Mouse (Mus musculus): ENCODE data around the gene Fam83e. TPM values are rescaled to one million over a fixed set of nuclear protein-coding genes. Genes with fewer than 3 reads are reported as not detected.

Gene Fam83e
- polyA plus RNA-seq, 1 experiment from 2014 or later = 0.39 TPM

- no peaks in the 10 kb centered on the region for H3K27me3 ChIP-seq (ENCODE audit: control insufficient read depth, insufficient read depth, low read length)
- WGBS = 7% methylated on average over 31 of the region's 31 CpGs
- H3K4me1 ChIP-seq (ENCODE audit: control insufficient read depth, insufficient read depth, low read length) = peaks cover 40% of the 10 kb centered on the region
- no peaks in the 10 kb centered on the region for H3K9me3 ChIP-seq (replicated peaks; ENCODE audit: control insufficient read depth, low read length)
- peak overlapping the region; percentile 96 for H3K4me2 ChIP-seq (ENCODE audit: low read depth, low read length)
- H3K9ac ChIP-seq (ENCODE audit: low read length) = peak overlapping the region; percentile 94
- peak overlapping the region; percentile 93 for H3K27ac ChIP-seq (ENCODE audit: low read length)
- peaks cover 31% of the 10 kb centered on the region for H3K36me3 ChIP-seq (ENCODE audit: control insufficient read depth, insufficient read depth)
- ATAC-seq (replicated peaks; ENCODE audit: extremely low read depth, insufficient read depth, low FRiP score) = peak; percentile 8
- H3K4me3 ChIP-seq (ENCODE audit: low read length) = peak overlapping the region; percentile 94
Measured at GRCm38 (mm10) chr7:45716952-45717917, 3.8 kb upstream of the Fam83e start.

DNA sequence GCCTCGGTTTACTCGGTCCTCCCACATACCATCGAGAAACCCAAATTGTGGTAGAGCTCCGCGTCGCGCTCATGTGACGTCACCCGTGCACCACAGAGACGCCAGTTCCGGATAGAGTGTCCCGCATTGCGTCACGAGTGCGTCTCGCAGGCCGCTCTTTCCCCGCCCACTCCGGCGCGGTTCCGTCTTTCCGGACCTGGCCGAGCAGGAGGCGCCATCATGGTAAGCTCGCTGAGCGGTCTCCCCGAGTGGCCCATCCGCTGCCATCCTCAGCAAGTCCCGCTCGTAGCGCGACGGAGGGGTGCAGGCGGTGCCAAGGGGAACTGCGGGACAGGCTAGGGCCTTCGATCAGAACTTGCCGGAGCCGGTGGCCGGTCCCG is 3.1 kb upstream of the Fam83e start, which contains the start of gene Sphk2:
Gene Sphk2 (minus strand): TSS at position 85 of the 380 bp plus-strand sequence.
- H3K4me1 ChIP-seq (ENCODE audit: control insufficient read depth, insufficient read depth, low read length) = peaks cover 40% of the 10 kb centered on the region
- peak within 1 kb of the TSS; percentile 93 for H3K27ac ChIP-seq (ENCODE audit: low read length)
- H3K9me3 ChIP-seq (replicated peaks; ENCODE audit: control insufficient read depth, low read length) = no peaks in the 10 kb centered on the region
- no peaks in the 10 kb centered on the region for H3K27me3 ChIP-seq (ENCODE audit: control insufficient read depth, insufficient read depth, low read length)
- WGBS = under 1% methylated on average over 41 of the region's 41 CpGs
- peak; percentile 74 for ATAC-seq (replicated peaks; ENCODE audit: extremely low read depth, insufficient read depth, low FRiP score)
- H3K4me3 ChIP-seq (ENCODE audit: low read length) = peak within 1 kb of the TSS; percentile 94
- H3K36me3 ChIP-seq (ENCODE audit: control insufficient read depth, insufficient read depth) = peaks cover 25% of the 10 kb centered on the region
- peak within 1 kb of the TSS; percentile 99 for H3K9ac ChIP-seq (ENCODE audit: low read length)
- peak within 1 kb of the TSS; percentile 96 for H3K4me2 ChIP-seq (ENCODE audit: low read depth, low read length)

GRCm38 (mm10) chr7:45718331-45718730 is 2.7 kb upstream of the Fam83e start:
- Histone ChIP-seq H3K27ac (ENCODE audit: low read length) (peak overlapping the region; percentile 93), H3K9ac (ENCODE audit: low read length) (peak overlapping the region; percentile 99), H3K4me2 (ENCODE audit: low read depth, low read length) (peak overlapping the region; percentile 96), H3K36me3 (ENCODE audit: control insufficient read depth, insufficient read depth) (peaks cover 21% of the 10 kb centered on the region), H3K27me3 (ENCODE audit: control insufficient read depth, insufficient read depth, low read length) (no peaks in the 10 kb centered on the region), H3K4me1 (ENCODE audit: control insufficient read depth, insufficient read depth, low read length) (peaks cover 40% of the 10 kb centered on the region), H3K4me3 (ENCODE audit: low read length) (peak overlapping the region; percentile 94), H3K9me3 (replicated peaks; ENCODE audit: control insufficient read depth, low read length) (no peaks in the 10 kb centered on the region)
- under 1% methylated on average over 20 of the region's 20 CpGs for WGBS
- ATAC-seq (replicated peaks; ENCODE audit: extremely low read depth, insufficient read depth, low FRiP score) = no peak

DNA sequence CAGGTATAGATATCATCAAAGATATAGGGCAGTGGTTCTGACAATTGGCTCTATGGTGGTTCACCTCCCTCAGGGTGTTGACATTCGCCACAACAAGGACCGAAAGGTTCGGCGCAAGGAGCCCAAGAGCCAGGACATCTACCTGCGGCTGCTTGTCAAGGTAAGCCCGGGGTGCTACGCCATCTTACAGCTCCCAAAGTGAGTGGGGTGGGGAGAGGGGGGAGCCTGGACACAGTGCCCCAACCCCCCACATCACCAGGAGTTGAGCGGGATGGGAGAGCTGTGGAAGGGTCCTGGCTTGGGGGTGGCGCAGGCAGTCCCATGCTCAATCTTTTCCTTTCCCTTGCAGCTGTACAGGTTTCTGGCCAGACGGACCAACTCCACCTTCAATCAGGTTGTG is 1.8 kb upstream of the Fam83e start:
- WGBS = 80% methylated on average over 10 of the region's 10 CpGs

DNA sequence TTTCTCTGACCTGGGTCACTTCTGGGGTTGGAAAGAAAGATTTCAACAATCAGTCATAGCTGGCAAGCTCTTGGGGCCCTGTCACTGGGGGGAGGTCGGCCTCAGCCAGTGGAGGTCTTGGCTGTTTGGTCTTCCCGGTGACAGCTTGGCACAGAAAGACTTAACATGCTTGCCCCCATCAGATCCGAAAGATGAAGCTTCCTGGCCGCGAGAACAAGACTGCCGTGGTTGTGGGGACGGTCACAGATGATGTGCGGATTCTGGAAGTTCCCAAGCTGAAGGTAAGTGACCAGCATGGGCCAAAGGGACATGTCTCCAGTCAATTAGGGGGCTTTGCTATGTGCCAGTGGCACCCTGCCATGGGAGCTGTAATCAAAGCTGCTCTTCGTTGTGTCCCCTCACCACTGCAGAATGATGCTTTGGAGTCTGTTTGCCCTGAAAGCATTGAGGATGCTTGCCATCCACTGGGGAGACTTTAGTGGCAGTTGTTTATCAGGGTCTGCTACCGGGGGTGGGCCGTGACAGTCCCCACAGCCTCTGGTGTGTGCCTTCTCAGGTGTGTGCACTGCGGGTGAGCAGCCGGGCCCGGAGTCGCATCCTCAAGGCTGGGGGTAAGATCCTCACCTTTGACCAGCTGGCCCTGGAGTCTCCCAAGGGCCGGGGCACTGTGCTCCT is 1.1 kb upstream of the Fam83e start:
- Histone ChIP-seq H3K4me2 (ENCODE audit: low read depth, low read length) (no peak overlapping the region), H3K27me3 (ENCODE audit: control insufficient read depth, insufficient read depth, low read length) (no peaks in the 10 kb centered on the region), H3K9ac (ENCODE audit: low read length) (no peak overlapping the region), H3K36me3 (ENCODE audit: control insufficient read depth, insufficient read depth) (peaks cover 23% of the 10 kb centered on the region), H3K27ac (ENCODE audit: low read length) (no peak overlapping the region), H3K9me3 (replicated peaks; ENCODE audit: control insufficient read depth, low read length) (no peaks in the 10 kb centered on the region), H3K4me3 (ENCODE audit: low read length) (no peak overlapping the region), H3K4me1 (ENCODE audit: control insufficient read depth, insufficient read depth, low read length) (peaks cover 31% of the 10 kb centered on the region)
- ATAC-seq (replicated peaks; ENCODE audit: extremely low read depth, insufficient read depth, low FRiP score) = no peak
- WGBS = 91% methylated on average over 15 of the region's 16 CpGs

More for the DNA sequence above, 1.8 kb upstream of the Fam83e start:
- Histone ChIP-seq H3K27me3 (ENCODE audit: control insufficient read depth, insufficient read depth, low read length) (no peaks in the 10 kb centered on the region), H3K4me3 (ENCODE audit: low read length) (peak overlapping the region; percentile 94), H3K9ac (ENCODE audit: low read length) (peak overlapping the region; percentile 99), H3K27ac (ENCODE audit: low read length) (no peak overlapping the region), H3K4me2 (ENCODE audit: low read depth, low read length) (peak overlapping the region; percentile 96), H3K9me3 (replicated peaks; ENCODE audit: control insufficient read depth, low read length) (no peaks in the 10 kb centered on the region), H3K36me3 (ENCODE audit: control insufficient read depth, insufficient read depth) (peaks cover 22% of the 10 kb centered on the region), H3K4me1 (ENCODE audit: control insufficient read depth, insufficient read depth, low read length) (peaks cover 37% of the 10 kb centered on the region)
- no peak for ATAC-seq (replicated peaks; ENCODE audit: extremely low read depth, insufficient read depth, low FRiP score)

DNA sequence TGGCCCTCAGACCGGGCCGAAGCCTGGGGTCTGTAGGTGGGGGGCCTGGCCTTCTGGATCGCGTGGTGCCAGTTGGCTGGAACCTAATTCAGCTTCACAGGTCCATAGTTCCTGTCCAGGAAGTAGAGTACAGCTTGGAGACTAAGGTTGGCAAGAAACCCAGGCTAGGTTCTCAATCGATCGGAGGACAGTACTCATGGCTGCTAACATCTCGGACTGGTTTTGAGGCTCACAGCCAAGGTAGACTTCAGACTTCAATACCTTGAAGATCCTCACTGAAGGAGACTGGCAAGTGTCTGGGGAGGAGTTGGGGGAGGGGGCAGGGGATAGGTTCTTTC is 191 bp downstream of the Fam83e start:
- Histone ChIP-seq H3K9ac (ENCODE audit: low read length) (no peak overlapping the region), H3K4me3 (ENCODE audit: low read length) (no peak overlapping the region), H3K4me2 (ENCODE audit: low read depth, low read length) (no peak overlapping the region), H3K9me3 (replicated peaks; ENCODE audit: control insufficient read depth, low read length) (no peaks in the 10 kb centered on the region), H3K36me3 (ENCODE audit: control insufficient read depth, insufficient read depth) (peaks cover 23% of the 10 kb centered on the region), H3K4me1 (ENCODE audit: control insufficient read depth, insufficient read depth, low read length) (peaks cover 22% of the 10 kb centered on the region), H3K27ac (ENCODE audit: low read length) (no peak overlapping the region), H3K27me3 (ENCODE audit: control insufficient read depth, insufficient read depth, low read length) (no peaks in the 10 kb centered on the region)
- WGBS = 76% methylated on average over 7 of the region's 7 CpGs
- no peak for ATAC-seq (replicated peaks; ENCODE audit: extremely low read depth, insufficient read depth, low FRiP score)

DNA sequence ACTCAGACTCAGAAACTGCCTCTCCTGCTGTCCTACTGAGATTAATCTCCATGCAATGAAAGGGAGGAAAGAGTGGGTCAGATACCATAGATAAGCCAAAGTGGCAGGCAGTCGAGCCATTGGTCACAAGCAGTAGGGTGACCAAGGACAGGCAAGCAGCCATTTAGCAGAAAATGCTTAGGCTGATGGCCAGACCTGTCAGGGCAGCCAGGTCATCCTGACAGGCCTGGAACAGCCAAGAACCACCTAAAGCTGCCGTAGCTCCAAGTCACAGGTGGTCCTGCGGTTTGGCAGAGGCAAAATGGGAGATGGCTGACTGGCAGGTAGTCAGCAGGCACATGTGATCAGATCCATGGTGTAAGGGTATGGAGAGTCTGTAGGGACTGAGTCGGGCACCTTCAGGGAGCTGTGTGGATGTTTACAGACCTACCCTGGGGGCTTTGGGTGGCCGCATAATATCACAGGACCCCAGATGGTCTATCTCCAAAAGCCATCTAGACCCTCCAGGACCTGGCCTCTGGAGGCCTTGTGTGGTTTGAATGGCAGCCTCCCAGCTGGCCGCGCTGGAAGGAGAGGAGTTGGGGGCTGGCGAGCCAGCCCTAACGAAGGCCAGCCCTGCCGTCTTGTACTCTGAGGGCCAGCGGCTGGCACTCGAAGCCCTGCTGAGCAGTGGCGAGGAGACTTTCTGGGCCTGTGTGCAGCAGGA is 783 bp downstream of the Fam83e start:
- Histone ChIP-seq H3K9ac (ENCODE audit: low read length) (no peak overlapping the region), H3K27ac (ENCODE audit: low read length) (no peak overlapping the region), H3K4me1 (ENCODE audit: control insufficient read depth, insufficient read depth, low read length) (peaks cover 16% of the 10 kb centered on the region), H3K27me3 (ENCODE audit: control insufficient read depth, insufficient read depth, low read length) (no peaks in the 10 kb centered on the region), H3K36me3 (ENCODE audit: control insufficient read depth, insufficient read depth) (peaks cover 23% of the 10 kb centered on the region), H3K4me2 (ENCODE audit: low read depth, low read length) (no peak overlapping the region), H3K9me3 (replicated peaks; ENCODE audit: control insufficient read depth, low read length) (no peaks in the 10 kb centered on the region), H3K4me3 (ENCODE audit: low read length) (no peak overlapping the region)
- WGBS = 64% methylated on average over 13 of the region's 13 CpGs
- ATAC-seq (replicated peaks; ENCODE audit: extremely low read depth, insufficient read depth, low FRiP score) = no peak

DNA sequence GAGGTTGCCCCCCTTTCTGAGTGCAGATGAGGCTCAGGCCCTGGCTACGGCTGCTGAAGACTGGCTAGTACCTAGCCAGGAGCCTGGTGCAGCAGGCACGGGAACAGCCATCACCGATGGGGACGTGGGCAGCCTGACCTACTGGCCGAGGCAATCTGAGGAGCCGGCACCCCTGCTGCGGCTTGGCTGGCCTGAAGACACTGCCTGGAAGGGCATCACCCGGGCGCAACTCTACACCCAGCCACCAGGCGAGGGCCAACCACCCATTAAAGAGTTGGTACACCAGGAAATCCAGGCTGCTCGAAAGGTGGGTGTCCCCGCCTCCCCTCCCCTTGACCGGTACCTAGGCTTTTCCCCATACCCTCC is 1.3 kb downstream of the Fam83e start:
- Histone ChIP-seq H3K9ac (ENCODE audit: low read length) (no peak overlapping the region), H3K27ac (ENCODE audit: low read length) (no peak overlapping the region), H3K4me3 (ENCODE audit: low read length) (no peak overlapping the region), H3K36me3 (ENCODE audit: control insufficient read depth, insufficient read depth) (peaks cover 23% of the 10 kb centered on the region), H3K4me1 (ENCODE audit: control insufficient read depth, insufficient read depth, low read length) (peaks cover 14% of the 10 kb centered on the region), H3K9me3 (replicated peaks; ENCODE audit: control insufficient read depth, low read length) (no peaks in the 10 kb centered on the region), H3K27me3 (ENCODE audit: control insufficient read depth, insufficient read depth, low read length) (no peaks in the 10 kb centered on the region), H3K4me2 (ENCODE audit: low read depth, low read length) (no peak overlapping the region)
- 71% methylated on average over 13 of the region's 13 CpGs for WGBS
- ATAC-seq (replicated peaks; ENCODE audit: extremely low read depth, insufficient read depth, low FRiP score) = no peak

Measured in heart, embryonic 16.5 days (tissue).